Mouse (Mus musculus) megakaryocyte-erythroid progenitor cell, adult 5-6 weeks (primary cell): ENCODE data around the gene Olfr600. TPM values are rescaled to one million over a fixed set of nuclear protein-coding genes. Genes with fewer than 3 reads are reported as not detected.
"Not testable (repeated sequence)": the region's sequence is repeated elsewhere in the genome, so short reads cannot be mapped to it uniquely, and the experiment has no call there.

Experiments
- ATAC-seq: replicated peaks from 2 replicates; pipeline ENCODE4 v1.8.0; 2016; ENCODE audit warnings: mild to moderate bottlenecking, inconsistent platforms; ENCODE audit not compliant: severe bottlenecking, poor library complexity, low FRiP score, low TSS enrichment
- total RNA-seq, 2 experiments: library from RNA; stranded (forward) in 1 of 2; stranded (reverse) in 1 of 2; fragments of 200-1000, 215-1000 nt in 1 of 2; fragments of >200 nt in 1 of 2; fragmentation: Nextera tagmentation in 1 of 2; gene quantifications; 2 replicates each; pipeline ENCODE4 v1.2.3; 2014 to 2017

The Olfr600 gene
- total RNA-seq (2014; fragmentation: Nextera tagmentation) (not detected in 2 replicates), total RNA-seq (2017) (not detected in 2 replicates)

DNA sequence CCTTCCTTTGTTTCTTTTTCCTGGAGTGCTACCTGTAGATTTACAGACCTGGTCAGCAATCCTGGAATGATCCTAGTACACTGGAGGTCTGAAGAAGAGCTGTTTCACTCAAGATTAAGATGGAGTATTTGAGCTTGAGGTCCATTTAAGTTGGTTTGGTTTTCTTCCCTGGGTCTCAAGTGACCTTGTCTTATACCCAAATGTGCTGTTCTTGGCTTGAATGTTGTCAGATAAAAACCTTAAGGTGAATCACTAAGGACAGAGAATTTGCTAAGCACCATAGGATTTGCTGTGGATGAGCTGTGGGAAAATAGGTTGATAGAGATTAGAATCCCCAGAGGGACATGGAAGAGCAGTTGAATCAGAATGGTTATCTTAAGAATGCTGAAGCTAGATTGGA, at the start of gene Olfr600:
TSS of gene Olfr600 (minus strand) at position 101 of the 400 bp plus-strand sequence.
- no peak for ATAC-seq

- ATAC-seq, result no peak
These were observed 49.5 kb upstream of the Olfr600 start for GRCm38 (mm10) chr7:103398981-103399380.

- no peak for ATAC-seq
These were observed 48.3 kb upstream of the Olfr600 start for GRCm38 (mm10) chr7:103397758-103398157.

- no peak for ATAC-seq
These were observed 36.6 kb upstream of the Olfr600 start, which contains the start of gene Olfr603 for GRCm38 (mm10) chr7:103386077-103386476. Olfr603 (minus strand) TSS chr7:103386177.

DNA sequence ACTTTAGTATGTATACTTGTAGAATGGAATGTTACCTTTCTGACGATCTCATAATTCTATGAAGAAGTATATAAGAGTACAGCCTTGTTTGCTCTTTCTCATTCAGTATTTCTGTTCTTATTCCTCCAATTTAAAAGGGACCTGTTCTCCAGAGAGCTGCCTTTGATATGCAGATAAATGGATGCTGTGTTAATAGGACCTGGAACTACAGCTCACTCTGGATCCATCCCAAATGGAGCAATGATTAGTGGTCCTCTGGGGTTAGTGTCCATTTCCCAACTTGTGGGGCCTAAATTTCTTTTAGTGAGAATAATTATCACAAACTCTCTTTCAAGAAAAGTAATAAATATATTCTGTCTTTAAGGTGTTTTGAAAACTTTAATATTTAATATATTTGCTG, 13.1 kb upstream of the Olfr600 start, which contains the start of gene Olfr601:
TSS of gene Olfr601 (minus strand) at position 101 of the 400 bp plus-strand sequence.
- no peak for ATAC-seq

DNA sequence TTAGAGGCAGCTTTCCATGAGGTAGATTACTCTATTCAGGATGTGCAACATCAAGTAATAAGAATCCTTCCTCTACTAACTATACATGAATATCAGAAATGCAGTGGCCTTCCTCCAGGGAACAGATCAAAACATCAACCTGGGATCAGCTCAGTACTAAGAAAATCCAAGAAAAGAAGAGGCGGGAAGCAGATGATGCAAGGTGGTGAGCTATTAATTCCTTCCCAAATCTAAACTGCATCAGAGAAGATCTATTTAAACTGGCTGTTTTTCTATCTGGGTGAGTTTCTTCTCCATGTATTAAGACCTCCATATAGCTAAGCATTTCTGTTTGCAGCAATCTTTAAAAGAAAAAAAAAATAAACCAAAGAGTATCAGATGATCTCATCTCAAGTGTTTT, 13.9 kb downstream of the Olfr600 start, which contains the start of gene Olfr599:
TSS of gene Olfr599 (plus strand) at position 301 of the 400 bp plus-strand sequence.
- no peak for ATAC-seq

DNA sequence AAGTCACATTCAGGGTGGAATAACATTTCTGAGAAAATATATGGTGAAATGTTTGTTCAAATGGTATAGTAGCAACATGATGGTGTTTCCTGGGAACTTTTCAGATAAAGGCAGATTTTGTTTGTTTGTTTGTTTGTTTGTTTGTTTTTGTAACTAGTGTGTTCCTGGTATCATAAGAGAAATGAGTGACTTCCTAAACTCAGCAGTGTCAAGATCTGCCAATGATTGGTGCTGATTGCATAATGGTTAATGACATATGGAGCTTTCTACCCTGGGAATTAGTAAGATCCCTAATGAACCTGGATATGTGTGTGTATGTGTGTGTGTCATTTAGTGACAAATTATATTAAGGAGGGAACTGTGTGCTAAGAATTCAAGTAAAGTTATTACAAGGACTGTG, 26.2 kb downstream of the Olfr600 start, which contains the start of gene Olfr598:
TSS of gene Olfr598 (plus strand) at position 301 of the 400 bp plus-strand sequence.
- ATAC-seq, result no peak

- not testable (repeated sequence) for ATAC-seq
These were observed 33.5 kb downstream of the Olfr600 start, which contains the start of gene Olfr597 for GRCm38 (mm10) chr7:103316015-103316414. Olfr597 (plus strand) TSS chr7:103316315.

DNA sequence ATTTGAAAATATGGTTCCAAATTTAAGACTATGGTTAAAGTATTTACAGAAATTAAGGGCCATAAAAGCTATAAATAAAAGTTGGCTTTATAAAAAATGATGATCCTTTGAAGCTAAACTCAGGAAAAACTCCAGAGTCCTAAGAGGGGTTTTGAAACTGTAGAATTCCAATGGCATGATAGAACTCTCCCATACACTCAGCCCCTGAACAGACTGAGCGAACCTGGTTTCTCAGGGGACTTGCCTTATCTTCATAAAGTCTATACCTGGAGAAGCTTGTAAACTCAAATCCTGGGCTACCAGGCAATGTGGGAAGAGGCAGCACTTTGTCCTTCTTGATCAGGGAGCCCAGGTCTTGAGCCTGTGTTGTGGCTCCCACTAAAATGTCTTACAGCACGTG, 44.1 kb downstream of the Olfr600 start, which contains the start of gene Olfr596:
TSS of gene Olfr596 (plus strand) at position 301 of the 400 bp plus-strand sequence.
- ATAC-seq, result not testable (repeated sequence)

Other genes starting within 250 kb of the Olfr600 start
- gene Olfr586, start 224.0 kb downstream of the Olfr600 start, total RNA-seq (2014; fragmentation: Nextera tagmentation), result not detected in 2 replicates
- gene Olfr586, start 224.0 kb downstream of the Olfr600 start, total RNA-seq (2017), result not detected in 2 replicates
- gene Olfr588-ps1, start 208.8 kb downstream of the Olfr600 start, total RNA-seq (2014; fragmentation: Nextera tagmentation), result not detected in 2 replicates
- not detected in 2 replicates for gene Olfr588-ps1, start 208.8 kb downstream of the Olfr600 start, total RNA-seq (2017)
- gene Olfr589, start 193.3 kb downstream of the Olfr600 start, total RNA-seq (2014; fragmentation: Nextera tagmentation), result not detected in 2 replicates
- gene Olfr589, start 193.3 kb downstream of the Olfr600 start, total RNA-seq (2017), result not detected in 2 replicates
- not detected in 2 replicates for gene Olfr591, start 171.3 kb downstream of the Olfr600 start, total RNA-seq (2014; fragmentation: Nextera tagmentation)
- gene Olfr591, start 171.3 kb downstream of the Olfr600 start, total RNA-seq (2017), result not detected in 2 replicates
- gene Olfr592, start 164.9 kb downstream of the Olfr600 start, total RNA-seq (2014; fragmentation: Nextera tagmentation), result not detected in 2 replicates
- not detected in 2 replicates for gene Olfr592, start 164.9 kb downstream of the Olfr600 start, total RNA-seq (2017)
- gene Olfr593, start 137.8 kb downstream of the Olfr600 start, total RNA-seq (2014; fragmentation: Nextera tagmentation), result not detected in 2 replicates
- not detected in 2 replicates for gene Olfr593, start 137.8 kb downstream of the Olfr600 start, total RNA-seq (2017)
- gene Olfr594, start 132.7 kb downstream of the Olfr600 start, total RNA-seq (2014; fragmentation: Nextera tagmentation), result not detected in 2 replicates
- not detected in 2 replicates for gene Olfr594, start 132.7 kb downstream of the Olfr600 start, total RNA-seq (2017)
- gene Usp17ld, start 97.2 kb downstream of the Olfr600 start, total RNA-seq (2014; fragmentation: Nextera tagmentation), result not detected in 2 replicates
- gene Usp17ld, start 97.2 kb downstream of the Olfr600 start, total RNA-seq (2017), result not detected in 2 replicates
- gene Olfr596, start 44.0 kb downstream of the Olfr600 start, total RNA-seq (2014; fragmentation: Nextera tagmentation), result not detected in 2 replicates
- gene Olfr596, start 44.0 kb downstream of the Olfr600 start, total RNA-seq (2017), result not detected in 2 replicates
- not detected in 2 replicates for gene Olfr597, start 33.4 kb downstream of the Olfr600 start, total RNA-seq (2014; fragmentation: Nextera tagmentation)
- gene Olfr597, start 33.4 kb downstream of the Olfr600 start, total RNA-seq (2017), result not detected in 2 replicates
- gene Olfr598, start 26.1 kb downstream of the Olfr600 start, total RNA-seq (2014; fragmentation: Nextera tagmentation), result not detected in 2 replicates
- not detected in 2 replicates for gene Olfr598, start 26.1 kb downstream of the Olfr600 start, total RNA-seq (2017)
- gene Olfr599, start 13.8 kb downstream of the Olfr600 start, total RNA-seq (2014; fragmentation: Nextera tagmentation), result not detected in 2 replicates
- gene Olfr599, start 13.8 kb downstream of the Olfr600 start, total RNA-seq (2017), result not detected in 2 replicates
- gene Olfr601, start 13.0 kb upstream of the Olfr600 start, total RNA-seq (2014; fragmentation: Nextera tagmentation), result not detected in 2 replicates
- not detected in 2 replicates for gene Olfr601, start 13.0 kb upstream of the Olfr600 start, total RNA-seq (2017)
- gene Olfr603, start 36.5 kb upstream of the Olfr600 start, total RNA-seq (2014; fragmentation: Nextera tagmentation), result not detected in 2 replicates
- not detected in 2 replicates for gene Olfr603, start 36.5 kb upstream of the Olfr600 start, total RNA-seq (2017)
- not detected in 2 replicates for gene Usp17lc, start 65.4 kb upstream of the Olfr600 start, total RNA-seq (2014; fragmentation: Nextera tagmentation)
- not detected in 2 replicates for gene Usp17lc, start 65.4 kb upstream of the Olfr600 start, total RNA-seq (2017)
- not detected in 2 replicates for gene Olfr605, start 95.8 kb upstream of the Olfr600 start, total RNA-seq (2014; fragmentation: Nextera tagmentation)
- not detected in 2 replicates for gene Olfr605, start 95.8 kb upstream of the Olfr600 start, total RNA-seq (2017)
- not detected in 2 replicates for gene Olfr606, start 99.4 kb upstream of the Olfr600 start, total RNA-seq (2014; fragmentation: Nextera tagmentation)
- gene Olfr606, start 99.4 kb upstream of the Olfr600 start, total RNA-seq (2017), result not detected in 2 replicates
- not detected in 2 replicates for gene Olfr607, start 114.5 kb upstream of the Olfr600 start, total RNA-seq (2014; fragmentation: Nextera tagmentation)
- not detected in 2 replicates for gene Olfr607, start 114.5 kb upstream of the Olfr600 start, total RNA-seq (2017)
- not detected in 2 replicates for gene Olfr608, start 120.2 kb upstream of the Olfr600 start, total RNA-seq (2014; fragmentation: Nextera tagmentation)
- not detected in 2 replicates for gene Olfr608, start 120.2 kb upstream of the Olfr600 start, total RNA-seq (2017)
- gene Olfr609, start 148.4 kb upstream of the Olfr600 start, total RNA-seq (2014; fragmentation: Nextera tagmentation), result not detected in 2 replicates
- not detected in 2 replicates for gene Olfr609, start 148.4 kb upstream of the Olfr600 start, total RNA-seq (2017)
- gene Olfr610, start 162.5 kb upstream of the Olfr600 start, total RNA-seq (2014; fragmentation: Nextera tagmentation), result not detected in 2 replicates
- not detected in 2 replicates for gene Olfr610, start 162.5 kb upstream of the Olfr600 start, total RNA-seq (2017)
- not detected in 2 replicates for gene Olfr611, start 171.2 kb upstream of the Olfr600 start, total RNA-seq (2014; fragmentation: Nextera tagmentation)
- not detected in 2 replicates for gene Olfr611, start 171.2 kb upstream of the Olfr600 start, total RNA-seq (2017)
- gene Olfr612, start 193.0 kb upstream of the Olfr600 start, total RNA-seq (2014; fragmentation: Nextera tagmentation), result not detected in 2 replicates
- gene Olfr612, start 193.0 kb upstream of the Olfr600 start, total RNA-seq (2017), result not detected in 2 replicates
- gene Olfr613, start 198.4 kb upstream of the Olfr600 start, total RNA-seq (2014; fragmentation: Nextera tagmentation), result not detected in 2 replicates
- gene Olfr613, start 198.4 kb upstream of the Olfr600 start, total RNA-seq (2017), result not detected in 2 replicates
- gene Olfr615, start 206.4 kb upstream of the Olfr600 start, total RNA-seq (2014; fragmentation: Nextera tagmentation), result not detected in 2 replicates
- gene Olfr615, start 206.4 kb upstream of the Olfr600 start, total RNA-seq (2017), result not detected in 2 replicates
- gene Olfr616, start 219.5 kb upstream of the Olfr600 start, total RNA-seq (2014; fragmentation: Nextera tagmentation), result not detected in 2 replicates
- gene Olfr616, start 219.5 kb upstream of the Olfr600 start, total RNA-seq (2017), result not detected in 2 replicates
- gene Olfr617, start 223.4 kb upstream of the Olfr600 start, total RNA-seq (2014; fragmentation: Nextera tagmentation), result not detected in 2 replicates
- gene Olfr617, start 223.4 kb upstream of the Olfr600 start, total RNA-seq (2017), result not detected in 2 replicates
- gene Olfr618, start 240.4 kb upstream of the Olfr600 start, total RNA-seq (2014; fragmentation: Nextera tagmentation), result not detected in 2 replicates
- gene Olfr618, start 240.4 kb upstream of the Olfr600 start, total RNA-seq (2017), result not detected in 2 replicates